Mouse (Mus musculus) left cerebral cortex, adult 2 months (tissue): ENCODE measurements around the gene Ppib. TPM values are rescaled to one million over a fixed set of nuclear protein-coding genes. Genes with fewer than 3 reads are reported as not detected.

ENCODE experiments used
- DNase-seq, 2 experiments: peaks; one replicate each; pipeline ENCODE4 v3.0.0; 2021 to 2022; ENCODE audit warnings: low spot score in 2 of 2, mixed read lengths in 1 of 2; ENCODE audit errors: extremely low spot score in 1 of 2
- H3K27ac ChIP-seq: fragments of 200-600 bp; 2 replicates; pipeline ENCODE4 v1.8.1; 2022
- H3K4me3 ChIP-seq: fragments of 200-600 bp; 2 replicates; pipeline ENCODE4 v1.8.1; 2022
- CTCF ChIP-seq: fragments of 200-600 bp; IDR thresholded peaks from 2 replicates; pipeline ENCODE4 v1.8.1; 2022; ENCODE audit warnings: antibody characterized with exemption, mild to moderate bottlenecking, moderate library complexity
- intact Hi-C: fragments of 180-260 bp; cut with DNase I; formaldehyde crosslinking; loops from one replicate; pipeline ENCODE4 v1.15.1; 2025
- total RNA-seq, 2 experiments: library from RNA; stranded (reverse); gene quantifications; 2 replicates each; pipeline ENCODE4 v1.2.3; 2021

Ppib gene
- total RNA-seq, 2 experiments from 2014 or later, result 161 to 170 TPM

- intact Hi-C loops, result no loop called here
- Histone ChIP-seq H3K27ac (no peak overlapping the region), H3K4me3 (no peak overlapping the region)
- DNase-seq, result no peak
- no peak for TF ChIP-seq CTCF
Measured at GRCm38 (mm10) chr9:66105168-66105567, 45.1 kb downstream of the Ppib start.

GRCm38 (mm10) chr9:66109574-66109973 is 49.6 kb downstream of the Ppib start:
- no peak for TF ChIP-seq CTCF
- intact Hi-C loops, result no loop called here

GRCm38 (mm10) chr9:66110126-66110525 is 50.1 kb downstream of the Ppib start:
- H3K27ac ChIP-seq, result peak overlapping the region; percentile 3; the same call in 1 of the 2 replicates
- H3K4me3 ChIP-seq, result no peak overlapping the region
- intact Hi-C loops, result no loop called here
- no peak for DNase-seq
- no peak for TF ChIP-seq CTCF

More at GRCm38 (mm10) chr9:66109574-66109973, 49.6 kb downstream of the Ppib start:
- DNase-seq, result no peak
- Histone ChIP-seq H3K27ac (no peak overlapping the region), H3K4me3 (no peak overlapping the region)

GRCm38 (mm10) chr9:66110611-66111379 is 50.8 kb downstream of the Ppib start:
- intact Hi-C loops, result no loop called here
- Histone ChIP-seq H3K4me3 (no peak overlapping the region), H3K27ac (peak overlapping the region; percentile 3; the same call in 1 of the 2 replicates)
- no peak for DNase-seq
- no peak for TF ChIP-seq CTCF

GRCm38 (mm10) chr9:66114341-66114740 is 54.3 kb downstream of the Ppib start:
- no peak for TF ChIP-seq CTCF
- H3K27ac ChIP-seq, result no peak overlapping the region
- intact Hi-C loops, result no loop called here
- DNase-seq, result no peak
- H3K4me3 ChIP-seq, result no peak overlapping the region

Other genes starting within 250 kb of the Ppib start
- gene Zfp609, start 232.7 kb upstream of the Ppib start, total RNA-seq, result 10 to 100 TPM; 48.5 to 49.1 TPM
- gene Pclaf, start 170.0 kb upstream of the Ppib start, total RNA-seq, result not detected
- 10 to 100 TPM; 34.3 to 36.6 TPM for gene Trip4, start 151.4 kb upstream of the Ppib start, total RNA-seq
- gene Csnk1g1, start 151.3 kb upstream of the Ppib start, total RNA-seq, result 10 to 100 TPM; 42.3 to 47.1 TPM
- 1 to 10 TPM; 3.5 to 3.9 TPM for gene Snx22, start 9.5 kb downstream of the Ppib start, total RNA-seq
- gene Snx1, start 66.4 kb downstream of the Ppib start, total RNA-seq, result 10 to 100 TPM; 71.8 to 74.8 TPM
- 10 to 100 TPM; 27.6 to 28.7 TPM for gene Ciao2a, start 66.4 kb downstream of the Ppib start, total RNA-seq
- 1 to 10 TPM; 2.6 to 2.8 TPM for gene Dapk2, start 98.0 kb downstream of the Ppib start, total RNA-seq